Mouse (Mus musculus) neutrophil, adult 5-6 weeks (primary cell): ENCODE measurements around the gene Gid4. TPM values are rescaled to one million over a fixed set of nuclear protein-coding genes. Genes with fewer than 3 reads are reported as not detected.

Experiments used
- ATAC-seq: fragments of 151-379, 151-347 bp; 2 replicates; pipeline ENCODE4 v1.8.0; 2017; ENCODE audit warnings: mild to moderate bottlenecking, moderate TSS enrichment; ENCODE audit not compliant: insufficient number of reproducible peaks, poor library complexity, low FRiP score, severe bottlenecking; ENCODE audit errors: extremely low read depth
- total RNA-seq: library from RNA; stranded (forward); fragments of 200-1000 nt; gene quantifications from 2 replicates; pipeline ENCODE4 v1.2.3, GENCODE M21; 2017

Gene Gid4
- total RNA-seq, 1 experiment from 2014 or later = 13.8 TPM

GRCm38 (mm10) chr11:60486267-60486666, 69.3 kb downstream of the Gid4 start:
- no peak for ATAC-seq

- no peak for ATAC-seq
Observed at GRCm38 (mm10) chr11:60492726-60493125, 75.8 kb downstream of the Gid4 start.

- no peak for ATAC-seq
Observed at GRCm38 (mm10) chr11:60495692-60496091, 78.7 kb downstream of the Gid4 start.

Other genes with a start within 250 kb of the Gid4 start
- 30.3 and 32.2 TPM in 2 replicates for gene Srebf1, start 194.6 kb upstream of the Gid4 start, total RNA-seq
- gene Tom1l2, start 64.2 kb upstream of the Gid4 start, total RNA-seq = 16.2 and 16.3 TPM in 2 replicates
- gene Drc3, start 63.8 kb upstream of the Gid4 start, total RNA-seq = 0.37 and 0.58 TPM in 2 replicates
- gene Atpaf2, start 1.3 kb downstream of the Gid4 start, total RNA-seq = 20.9 and 29.6 TPM in 2 replicates
- 29.7 and 31.2 TPM in 2 replicates for gene Drg2, start 37.4 kb downstream of the Gid4 start, total RNA-seq
- gene Myo15, start 52.2 kb downstream of the Gid4 start, total RNA-seq = 0.12 TPM in 2 replicates
- gene Alkbh5, start 119.2 kb downstream of the Gid4 start, total RNA-seq = 38.1 and 40.3 TPM in 2 replicates